Mouse (Mus musculus): Measurements from ENCODE around the gene Mef2d. TPM values are rescaled to one million over a fixed set of nuclear protein-coding genes. Genes with fewer than 3 reads are reported as not detected.
A peak's percentile ranks its signal among the peaks of the same experiment; 100 is the strongest.

The Mef2d gene
- polyA plus RNA-seq, 1 experiment: 121 TPM

- Histone ChIP-seq H3K4me3 (no peak overlapping the region), H3K79me2 (ENCODE audit: control insufficient read depth, insufficient read depth) (no peaks in the 10 kb centered on the region), H3K36me3 (ENCODE audit: control insufficient read depth, insufficient read depth) (no peaks in the 10 kb centered on the region), H3K27me3 (ENCODE audit: control insufficient read depth, insufficient read depth, insufficient read length) (no peaks in the 10 kb centered on the region), H3ac (ENCODE audit: control insufficient read depth, insufficient read length) (no peak overlapping the region), H3K4me2 (ENCODE audit: low read depth) (peak overlapping the region; percentile 78)
- TF ChIP-seq MYOG (IDR thresholded peaks at IDR 0.05; ENCODE audit: control insufficient read depth in 1 of 3, insufficient read depth in 1 of 3, insufficient read length in 2 of 3, low read depth in 2 of 3) (peak in 1 of 3 experiments; percentile 11), POLR2A (IDR thresholded peaks at IDR 0.05; ENCODE audit: insufficient read length, low read depth) (peak; percentile 70), TCF12 (IDR thresholded peaks at IDR 0.05; ENCODE audit: insufficient read depth, poor library complexity, severe bottlenecking) (no peak)
Measured at GRCm38 (mm10) chr3:88133187-88133771, 8.9 kb upstream of the Mef2d start.

- Histone ChIP-seq H3K36me3 (ENCODE audit: control insufficient read depth, insufficient read depth) (no peaks in the 10 kb centered on the region), H3K27me3 (ENCODE audit: control insufficient read depth, insufficient read depth, insufficient read length) (no peaks in the 10 kb centered on the region), H3K4me3 (no peak overlapping the region), H3K4me2 (ENCODE audit: low read depth) (no peak overlapping the region), H3K79me2 (ENCODE audit: control insufficient read depth, insufficient read depth) (no peaks in the 10 kb centered on the region), H3ac (ENCODE audit: control insufficient read depth, insufficient read length) (no peak overlapping the region)
- TF ChIP-seq POLR2A (IDR thresholded peaks at IDR 0.05; ENCODE audit: insufficient read length, low read depth) (no peak), MYOG (IDR thresholded peaks at IDR 0.05; ENCODE audit: control insufficient read depth in 1 of 3, insufficient read depth in 1 of 3, insufficient read length in 2 of 3, low read depth in 2 of 3) (no peak)
Measured at GRCm38 (mm10) chr3:88136346-88136745, 5.8 kb upstream of the Mef2d start.

DNA sequence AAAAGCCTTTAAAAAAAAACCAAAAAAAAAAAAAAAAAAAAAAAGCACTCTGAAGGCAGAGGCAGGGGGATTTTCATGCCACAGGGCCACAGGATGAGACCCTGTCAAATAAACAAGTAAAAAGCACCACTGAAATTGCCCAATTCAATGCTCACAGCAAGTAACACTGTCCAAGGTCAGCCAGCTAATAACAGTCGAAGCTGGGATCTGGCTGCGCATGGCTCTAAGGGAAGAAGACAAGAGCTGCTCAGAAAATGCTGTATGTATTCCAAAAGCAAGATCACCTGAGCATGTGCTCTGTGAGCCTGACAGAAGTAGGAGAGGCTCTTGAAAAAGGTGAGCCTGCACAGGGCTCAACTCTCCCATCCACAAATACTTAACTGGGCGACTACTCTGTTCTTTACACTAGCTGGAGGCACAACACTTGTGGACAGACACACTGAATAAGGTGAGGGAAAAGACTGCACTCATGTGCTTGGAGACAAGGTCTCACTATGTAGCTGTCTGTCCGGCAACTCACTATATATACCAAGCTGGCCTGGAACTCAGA is 5.2 kb upstream of the Mef2d start:
- Histone ChIP-seq H3K4me3 (no peak overlapping the region), H3K4me2 (ENCODE audit: low read depth) (peak overlapping the region; percentile 96), H3K79me2 (ENCODE audit: control insufficient read depth, insufficient read depth) (no peaks in the 10 kb centered on the region), H3ac (ENCODE audit: control insufficient read depth, insufficient read length) (no peak overlapping the region), H3K27me3 (ENCODE audit: control insufficient read depth, insufficient read depth, insufficient read length) (no peaks in the 10 kb centered on the region), H3K36me3 (ENCODE audit: control insufficient read depth, insufficient read depth) (no peaks in the 10 kb centered on the region)
- TF ChIP-seq POLR2AphosphoS2 (IDR thresholded peaks at IDR 0.05; ENCODE audit: insufficient read length, low read depth) (no peak), REST (IDR thresholded peaks at IDR 0.05; ENCODE audit: insufficient read depth, insufficient read length) (no peak), TCF12 (IDR thresholded peaks at IDR 0.05; ENCODE audit: insufficient read depth, poor library complexity, severe bottlenecking) (no peak), USF1 (IDR thresholded peaks at IDR 0.05; ENCODE audit: low read depth) (no peak), MYOD1 (IDR thresholded peaks at IDR 0.05; ENCODE audit: control insufficient read depth in 1 of 3, insufficient read length in 2 of 3, low read depth in 2 of 3) (no peak), MAX (IDR thresholded peaks at IDR 0.05; ENCODE audit: low read depth) (no peak), SRF (IDR thresholded peaks at IDR 0.05; ENCODE audit: control insufficient read depth, insufficient read length, low read depth) (no peak), TCF3 (IDR thresholded peaks at IDR 0.05; ENCODE audit: insufficient read length, low read depth) (no peak), E2F4 (IDR thresholded peaks at IDR 0.05; ENCODE audit: insufficient read depth) (no peak), CEBPB (IDR thresholded peaks at IDR 0.05; ENCODE audit: insufficient read depth, poor library complexity, severe bottlenecking) (no peak), POLR2A (IDR thresholded peaks at IDR 0.05; ENCODE audit: insufficient read length, low read depth) (no peak), MYOG (IDR thresholded peaks at IDR 0.05; ENCODE audit: control insufficient read depth in 1 of 3, insufficient read depth in 1 of 3, insufficient read length in 2 of 3, low read depth in 2 of 3) (no peak)

GRCm38 (mm10) chr3:88137821-88138220 is 4.4 kb upstream of the Mef2d start:
- TF ChIP-seq REST (IDR thresholded peaks at IDR 0.05; ENCODE audit: insufficient read depth, insufficient read length) (no peak), CEBPB (IDR thresholded peaks at IDR 0.05; ENCODE audit: insufficient read depth, poor library complexity, severe bottlenecking) (no peak), TCF3 (IDR thresholded peaks at IDR 0.05; ENCODE audit: insufficient read length, low read depth) (no peak), TCF12 (IDR thresholded peaks at IDR 0.05; ENCODE audit: insufficient read depth, poor library complexity, severe bottlenecking) (no peak), MAX (IDR thresholded peaks at IDR 0.05; ENCODE audit: low read depth) (no peak), MYOD1 (IDR thresholded peaks at IDR 0.05; ENCODE audit: control insufficient read depth in 1 of 3, insufficient read length in 2 of 3, low read depth in 2 of 3) (no peak), E2F4 (IDR thresholded peaks at IDR 0.05; ENCODE audit: insufficient read depth) (no peak), SRF (IDR thresholded peaks at IDR 0.05; ENCODE audit: control insufficient read depth, insufficient read length, low read depth) (no peak), POLR2A (IDR thresholded peaks at IDR 0.05; ENCODE audit: insufficient read length, low read depth) (no peak), POLR2AphosphoS2 (IDR thresholded peaks at IDR 0.05; ENCODE audit: insufficient read length, low read depth) (no peak), USF1 (IDR thresholded peaks at IDR 0.05; ENCODE audit: low read depth) (no peak), MYOG (IDR thresholded peaks at IDR 0.05; ENCODE audit: control insufficient read depth in 1 of 3, insufficient read depth in 1 of 3, insufficient read length in 2 of 3, low read depth in 2 of 3) (no peak)
- Histone ChIP-seq H3K4me2 (ENCODE audit: low read depth) (peak overlapping the region; percentile 96), H3K4me3 (peak overlapping the region; percentile 38), H3ac (ENCODE audit: control insufficient read depth, insufficient read length) (no peak overlapping the region), H3K36me3 (ENCODE audit: control insufficient read depth, insufficient read depth) (no peaks in the 10 kb centered on the region), H3K27me3 (ENCODE audit: control insufficient read depth, insufficient read depth, insufficient read length) (no peaks in the 10 kb centered on the region), H3K79me2 (ENCODE audit: control insufficient read depth, insufficient read depth) (peaks cover under 1% of the 10 kb centered on the region)

Measured in myocyte (in vitro differentiated cells).